Comparison of ENCODE assay signal across 8 mouse cellular contexts in genomic region chr12:3806271-3806684, GRCm38 (mm10). TPM values are rescaled to one million over a fixed set of nuclear protein-coding genes. Genes with fewer than 3 reads are reported as not detected.
DNase-seq lines count a peak whose midpoint lies in the region; ATAC-seq lines count a peak whose summit lies in the region.

No protein-coding gene starts in this region.

- peaks cover 37% of the 10 kb centered on the region for H3K4me1 ChIP-seq in intestine, embryonic 15.5 days (replicated peaks)
- peaks cover 31% of the 10 kb centered on the region for H3K4me1 ChIP-seq in liver, embryonic 15.5 days (replicated peaks)
- peaks cover 43% of the 10 kb centered on the region for H3K4me1 ChIP-seq in stomach, embryonic 15.5 days

- peak; percentile 82 for ATAC-seq in granulocyte monocyte progenitor cell, adult 5-6 weeks (replicated peaks; ENCODE audit: poor library complexity, severe bottlenecking)
- ATAC-seq in intestine, embryonic 15.5 days: peak; percentile 83
- peak; percentile 69 for ATAC-seq in liver, embryonic 15.5 days (ENCODE audit: insufficient read depth)
- peak; percentile 84 for ATAC-seq in stomach, embryonic 15.5 days (ENCODE audit: insufficient read depth, low FRiP score, low read depth)

- no peaks in the 10 kb centered on the region for H3K27me3 ChIP-seq in intestine, embryonic 15.5 days (replicated peaks)
- H3K27me3 ChIP-seq in liver, embryonic 15.5 days: peaks cover 90% of the 10 kb centered on the region
- no peaks in the 10 kb centered on the region for H3K27me3 ChIP-seq in stomach, embryonic 15.5 days (replicated peaks)

- peak overlapping the region; percentile 96 for H3K27ac ChIP-seq in intestine, embryonic 15.5 days
- peak overlapping the region; percentile 62 for H3K27ac ChIP-seq in liver, embryonic 15.5 days (replicated peaks)
- H3K27ac ChIP-seq in stomach, embryonic 15.5 days: peak overlapping the region; percentile 94

- no peaks in the 10 kb centered on the region for H3K36me3 ChIP-seq in intestine, embryonic 15.5 days
- no peaks in the 10 kb centered on the region for H3K36me3 ChIP-seq in liver, embryonic 15.5 days (replicated peaks)
- no peaks in the 10 kb centered on the region for H3K36me3 ChIP-seq in stomach, embryonic 15.5 days

- WGBS in intestine, embryonic 15.5 days: under 1% methylated on average over 32 of the region's 41 CpGs
- WGBS in liver, embryonic 15.5 days (ENCODE audit: insufficient replicate concordance): under 1% methylated on average over 41 of the region's 41 CpGs
- under 1% methylated on average over 37 of the region's 41 CpGs for WGBS in stomach, embryonic 15.5 days

- H3K4me3 ChIP-seq in intestine, embryonic 15.5 days (replicated peaks): peak overlapping the region; percentile 92
- H3K4me3 ChIP-seq in liver, embryonic 15.5 days (replicated peaks): peak overlapping the region; percentile 67
- peak overlapping the region; percentile 77 for H3K4me3 ChIP-seq in stomach, embryonic 15.5 days (replicated peaks)

- peak overlapping the region; percentile 78 for H3K4me2 ChIP-seq in intestine, embryonic 15.5 days (replicated peaks)
- peak overlapping the region; percentile 74 for H3K4me2 ChIP-seq in liver, embryonic 15.5 days
- peak overlapping the region; percentile 76 for H3K4me2 ChIP-seq in stomach, embryonic 15.5 days

- no peaks in the 10 kb centered on the region for H3K9me3 ChIP-seq in intestine, embryonic 15.5 days
- no peaks in the 10 kb centered on the region for H3K9me3 ChIP-seq in liver, embryonic 15.5 days (replicated peaks)
- no peaks in the 10 kb centered on the region for H3K9me3 ChIP-seq in stomach, embryonic 15.5 days

- DNase-seq in left cerebral cortex, adult 18-20 months (ENCODE audit: low spot score in 2 of 2): peak; percentile 69 to 70
- DNase-seq in left cerebral cortex, adult 8-10 months (ENCODE audit: low spot score in 2 of 2): no peak
- DNase-seq in cerebellum, postnatal 4 days (ENCODE audit: low spot score in 2 of 2): peak; percentile 65 to 83
- peak; percentile 84 for DNase-seq in neural tube, embryonic 10.5 days (ENCODE audit: extremely low spot score, low spot score)

- peak overlapping the region; percentile 85 for H3K9ac ChIP-seq in intestine, embryonic 15.5 days
- H3K9ac ChIP-seq in liver, embryonic 15.5 days: peak overlapping the region; percentile 54
- H3K9ac ChIP-seq in stomach, embryonic 15.5 days: peak overlapping the region; percentile 81

RNA-seq across cellular contexts. Expression of gene Dnmt3a, which starts 0.5 kb away (rescaled TPM):
- 10 to 100 TPM; 86.7 to 94.0 TPM for total RNA-seq in left cerebral cortex, adult 18-20 months (2021)
- total RNA-seq in left cerebral cortex, adult 8-10 months (2022): 100 to 1,000 TPM; 101 to 108 (median 103) TPM
- 20.2 and 33.6 TPM in 2 replicates for total RNA-seq in granulocyte monocyte progenitor cell, adult 5-6 weeks (2014; fragmentation: Nextera tagmentation)
- total RNA-seq in granulocyte monocyte progenitor cell, adult 5-6 weeks (2017): 21.7 and 22.9 TPM in 2 replicates
- polyA plus RNA-seq in intestine, embryonic 15.5 days (2015; fragmentation: Nextera tagmentation; extraction: Ambion mirVana): 114 and 120 TPM in 2 replicates
- 21.8 TPM in 2 replicates for polyA plus RNA-seq in liver, embryonic 15.5 days (2015; fragmentation: Nextera tagmentation; extraction: Ambion mirVana)
- polyA plus RNA-seq in stomach, embryonic 15.5 days (2015; fragmentation: Nextera tagmentation; extraction: Ambion mirVana): 126 and 133 TPM in 2 replicates

Comparison
In these comparisons a context has a peak if more than half of its experiments do, and no peak if none do; other contexts are left out.
1. DNase-seq: peak in left cerebral cortex, adult 18-20 months (2 of 2), cerebellum, postnatal 4 days (2 of 2) and neural tube, embryonic 10.5 days (single experiment); none in left cerebral cortex, adult 8-10 months (0 of 2).
2. Peak in every context shown above with its lines, with median percentiles within 50 percentile points of each other: ATAC-seq, H3K27ac ChIP-seq, H3K4me2 ChIP-seq, H3K4me3 ChIP-seq and H3K9ac ChIP-seq.